Mouse (Mus musculus) neural tube, postnatal 0 days (tissue): Measurements from ENCODE around the gene Rps13. TPM values are rescaled to one million over a fixed set of nuclear protein-coding genes. Genes with fewer than 3 reads are reported as not detected.

ENCODE experiments used
- polyA plus RNA-seq: library from polyadenylated mRNA; unstranded; fragments of >200 nt; fragmentation: Nextera tagmentation; extraction: Ambion mirVana; gene quantifications from 2 replicates; pipeline ENCODE4 v1.2.1, GENCODE M21; 2015

Gene Rps13
- 514 and 522 TPM in 2 replicates for polyA plus RNA-seq

GRCm38 (mm10) chr7:116333713-116334668, at the start of gene Rps13:
Gene Rps13 (minus strand): TSS chr7:116334195.

DNA sequence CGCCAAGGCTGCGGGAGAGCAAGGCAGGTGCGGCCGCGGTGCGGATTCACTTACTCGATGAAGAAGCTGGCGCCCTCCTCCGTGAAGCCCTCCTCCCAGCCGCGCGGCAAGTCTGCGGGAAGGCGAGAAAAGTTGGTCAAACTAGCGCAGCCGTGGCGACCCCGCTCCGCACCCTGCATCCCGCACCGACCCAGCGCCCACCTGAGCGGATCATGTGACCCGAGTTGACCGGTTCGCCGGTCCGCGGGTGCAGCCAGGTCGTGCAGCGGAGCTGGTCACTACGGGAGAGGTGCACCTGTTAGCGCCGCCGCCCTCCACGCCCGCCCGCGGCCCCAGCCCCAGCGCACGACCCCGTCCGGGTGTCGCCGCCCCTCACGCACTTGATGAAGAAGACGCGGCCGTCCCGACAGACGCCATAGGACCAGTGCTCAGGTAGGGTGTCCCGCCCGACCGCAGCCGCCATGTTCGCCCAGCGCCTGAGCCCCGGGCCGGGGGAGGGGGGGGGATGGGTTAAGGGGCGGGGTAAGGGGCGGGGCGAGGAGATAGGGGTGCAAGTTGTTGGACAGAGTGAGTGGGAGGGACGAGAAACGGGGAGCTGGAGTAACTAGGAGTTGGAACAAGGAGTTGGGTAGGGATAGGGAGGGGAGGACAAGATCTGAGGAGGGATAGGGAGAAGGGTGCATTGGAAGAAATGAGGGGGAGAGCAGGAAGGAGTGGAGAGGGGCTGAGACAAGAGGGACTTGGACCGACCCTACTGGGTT, 25.9 kb downstream of the Rps13 start, which contains the start of gene Plekha7:
Gene Plekha7 (minus strand): TSS at position 506 of the 761 bp plus-strand sequence.

Other genes starting within 250 kb of the Rps13 start
- 0.90 and 1.1 TPM in 2 replicates for gene Gm4353, start 249.6 kb downstream of the Rps13 start, polyA plus RNA-seq
- gene Plekha7, start 25.8 kb downstream of the Rps13 start, polyA plus RNA-seq: 7.0 and 8.7 TPM in 2 replicates
- gene Pik3c2a, start 109.3 kb upstream of the Rps13 start, polyA plus RNA-seq: 10.4 and 10.6 TPM in 2 replicates
- 34.4 and 38.3 TPM in 2 replicates for gene Nucb2, start 170.2 kb upstream of the Rps13 start, polyA plus RNA-seq